Mouse (Mus musculus) limb, embryonic 11.5 days (tissue): Measurements from ENCODE around the gene Olfr311. TPM values are rescaled to one million over a fixed set of nuclear protein-coding genes. Genes with fewer than 3 reads are reported as not detected.
A peak's percentile ranks its signal among the peaks of the same experiment; 100 is the strongest.
"Not testable (repeated sequence)": the region's sequence is repeated elsewhere in the genome, so short reads cannot be mapped to it uniquely, and the experiment has no call there.

Experiments
- ATAC-seq: fragments of 200-750 bp; cut with Nextera tagmentation; 2 replicates; pipeline ENCODE4 v1.8.0; 2017; ENCODE audit warnings: low read depth; ENCODE audit not compliant: insufficient number of reproducible peaks, low FRiP score, low TSS enrichment
- DNase-seq: peaks from one replicate; pipeline ENCODE4 v3.0.0-alpha.2; 2015; ENCODE audit warnings: low spot score
- H3K27ac ChIP-seq: fragments of 300-500 bp; sonication (generic); replicated peaks from 2 replicates; pipeline ENCODE4 v1.5.1; 2014; ENCODE audit warnings: low read depth, mild to moderate bottlenecking, low read length
- H3K27me3 ChIP-seq: fragments of 300-500 bp; sonication (generic); 2 replicates; pipeline ENCODE4 v1.6.1; 2014; ENCODE audit warnings: mild to moderate bottlenecking, low read length, mixed read lengths; ENCODE audit not compliant: control insufficient read depth, insufficient read depth
- H3K36me3 ChIP-seq: fragments of 300-500 bp; sonication (generic); 2 replicates; pipeline ENCODE4 v1.6.1; 2014; ENCODE audit warnings: mild to moderate bottlenecking, low read length, moderate library complexity, mixed read lengths; ENCODE audit not compliant: control insufficient read depth, insufficient read depth
- H3K4me1 ChIP-seq: fragments of 300-500 bp; sonication (generic); 2 replicates; pipeline ENCODE4 v1.6.1; 2014; ENCODE audit warnings: low read length, mixed read lengths; ENCODE audit not compliant: control insufficient read depth, insufficient read depth
- H3K4me2 ChIP-seq: fragments of 300-500 bp; sonication (generic); 2 replicates; pipeline ENCODE4 v1.6.1; 2014; ENCODE audit warnings: low read depth, mild to moderate bottlenecking, moderate library complexity; ENCODE audit not compliant: severe bottlenecking
- H3K4me3 ChIP-seq: fragments of 300-500 bp; sonication (generic); 2 replicates; pipeline ENCODE4 v1.5.1; 2014; ENCODE audit warnings: low read depth, low read length
- H3K9ac ChIP-seq: fragments of 300-500 bp; sonication (generic); 2 replicates; pipeline ENCODE4 v1.6.1; 2014; ENCODE audit warnings: mild to moderate bottlenecking, low read length
- H3K9me3 ChIP-seq: fragments of 300-500 bp; sonication (generic); 2 replicates; pipeline ENCODE4 v1.6.1; 2016; ENCODE audit warnings: low read length; ENCODE audit not compliant: control insufficient read depth
- WGBS: fragments of 180-500 bp; shearing (Covaris S2); extraction: QIAGEN DNeasy Blood & Tissue Kit; methylation state at CpG from one replicate; pipeline ENCODE4 v1.1.7; 2014; 5-methylcytosine and 5-hydroxymethylcytosine counted together
- polyA plus RNA-seq: library from polyadenylated mRNA; unstranded; fragments of >200 nt; fragmentation: Nextera tagmentation; extraction: Ambion mirVana; gene quantifications from 2 replicates; pipeline ENCODE4 v1.2.1, GENCODE M21; 2014

Olfr311 gene
- polyA plus RNA-seq, 1 experiment from 2014 or later: not detected

- ATAC-seq (no peak), DNase-seq (no peak)
- Histone ChIP-seq H3K4me1 (no peaks in the 10 kb centered on the region), H3K9ac (no peak overlapping the region), H3K27me3 (no peaks in the 10 kb centered on the region), H3K27ac (no peak overlapping the region), H3K4me3 (no peak overlapping the region), H3K9me3 (no peaks in the 10 kb centered on the region), H3K36me3 (no peaks in the 10 kb centered on the region), H3K4me2 (no peak overlapping the region)
- 75% methylated on average over 2 of the region's 2 CpGs for WGBS
Observed at GRCm38 (mm10) chr11:58804393-58804792, 34.7 kb upstream of the Olfr311 start.

- no peak for DNase-seq
- no peaks in the 10 kb centered on the region for H3K36me3 ChIP-seq
- H3K27me3 ChIP-seq: no peaks in the 10 kb centered on the region
- H3K4me3 ChIP-seq: no peak overlapping the region
- H3K4me1 ChIP-seq: no peaks in the 10 kb centered on the region
- ATAC-seq: no peak
- WGBS: 11% methylated on average over 1 of the region's 1 CpGs
- H3K9ac ChIP-seq: no peak overlapping the region
- H3K4me2 ChIP-seq: no peak overlapping the region
- H3K9me3 ChIP-seq: no peaks in the 10 kb centered on the region
- H3K27ac ChIP-seq: no peak overlapping the region
Observed at GRCm38 (mm10) chr11:58812001-58812400, 27.1 kb upstream of the Olfr311 start.

DNA sequence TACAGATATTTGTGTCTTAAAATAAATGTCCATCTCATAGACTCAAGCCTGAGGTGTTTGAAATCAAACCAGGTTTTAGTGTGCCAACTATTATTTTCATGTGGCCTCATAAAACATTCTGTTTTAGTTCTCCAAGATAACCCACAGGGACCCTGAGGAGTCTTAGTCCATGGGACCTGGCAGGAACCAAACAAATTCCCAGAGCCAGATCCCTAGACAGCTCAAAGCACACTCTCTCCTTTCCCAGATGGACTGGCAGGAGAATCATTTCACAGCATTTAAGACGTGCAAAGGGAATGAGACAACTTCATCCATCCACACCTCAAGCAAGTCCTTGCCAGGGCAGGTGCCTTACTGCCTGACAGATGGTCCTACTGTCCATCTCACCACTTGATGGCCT, 24.4 kb upstream of the Olfr311 start, which contains the start of gene Olfr313:
Gene Olfr313, plus strand, starts transcription at position 301 of the 400 bp plus-strand sequence.
- ATAC-seq, H3K27me3 ChIP-seq, H3K27ac ChIP-seq, H3K36me3 ChIP-seq, H3K4me1 ChIP-seq, H3K4me3 ChIP-seq, H3K9me3 ChIP-seq, H3K4me2 ChIP-seq, DNase-seq, H3K9ac ChIP-seq: not testable (repeated sequence)
- 56% methylated on average over 1 of the region's 1 CpGs for WGBS

DNA sequence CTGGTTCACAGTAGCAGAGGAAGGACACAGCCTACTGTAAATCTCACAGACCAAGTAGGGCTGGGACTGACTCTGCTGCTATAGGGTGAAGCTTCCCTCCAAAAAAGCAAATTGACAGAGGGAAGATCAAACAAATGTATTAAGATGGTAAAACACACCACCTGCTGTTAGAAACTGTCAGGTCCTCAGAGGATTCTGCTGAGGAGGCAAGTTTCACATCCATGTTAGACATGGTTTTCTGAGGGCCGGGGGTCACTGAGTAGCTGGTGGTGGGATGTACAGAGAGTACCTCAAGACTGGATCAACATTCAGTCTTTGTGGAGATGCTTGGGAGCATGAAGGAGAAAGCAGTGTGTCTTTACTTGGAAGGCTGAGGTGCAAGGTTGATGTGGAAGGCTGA, 23.4 kb upstream of the Olfr311 start:
- no peaks in the 10 kb centered on the region for H3K36me3 ChIP-seq
- H3K4me1 ChIP-seq: no peaks in the 10 kb centered on the region
- H3K9ac ChIP-seq: no peak overlapping the region
- 70% methylated on average over 1 of the region's 1 CpGs for WGBS
- no peaks in the 10 kb centered on the region for H3K27me3 ChIP-seq
- no peak overlapping the region for H3K4me3 ChIP-seq
- ATAC-seq (no peak), DNase-seq (no peak)
- H3K9me3 ChIP-seq: no peaks in the 10 kb centered on the region
- H3K4me2 ChIP-seq: no peak overlapping the region
- no peak overlapping the region for H3K27ac ChIP-seq

DNA sequence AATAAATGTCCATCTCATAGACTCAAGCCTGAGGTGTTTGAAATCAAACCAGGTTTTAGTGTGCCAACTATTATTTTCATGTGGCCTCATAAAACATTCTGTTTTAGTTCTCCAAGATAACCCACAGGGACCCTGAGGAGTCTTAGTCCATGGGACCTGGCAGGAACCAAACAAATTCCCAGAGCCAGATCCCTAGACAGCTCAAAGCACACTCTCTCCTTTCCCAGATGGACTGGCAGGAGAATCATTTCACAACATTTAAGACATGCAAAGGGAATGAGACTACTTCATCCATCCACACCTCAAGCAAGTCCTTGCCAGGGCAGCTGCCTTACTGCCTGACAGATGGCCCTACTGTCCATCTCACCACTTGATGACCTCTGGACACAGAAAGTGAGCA, 10.1 kb upstream of the Olfr311 start, which contains the start of gene Olfr312:
Gene Olfr312, plus strand, starts transcription at position 301 of the 400 bp plus-strand sequence.
- H3K4me1 ChIP-seq, H3K9me3 ChIP-seq, H3K27ac ChIP-seq, H3K9ac ChIP-seq, H3K4me2 ChIP-seq, ATAC-seq, DNase-seq, H3K4me3 ChIP-seq, H3K36me3 ChIP-seq, H3K27me3 ChIP-seq: not testable (repeated sequence)

- Histone ChIP-seq H3K27me3 (no peaks in the 10 kb centered on the region), H3K4me3 (no peak overlapping the region), H3K9me3 (no peaks in the 10 kb centered on the region), H3K36me3 (no peaks in the 10 kb centered on the region), H3K4me2 (no peak overlapping the region), H3K27ac (no peak overlapping the region), H3K9ac (no peak overlapping the region), H3K4me1 (no peaks in the 10 kb centered on the region)
- no peak for ATAC-seq
- no peak for DNase-seq
- 84% methylated on average over 3 of the region's 3 CpGs for WGBS
Observed at GRCm38 (mm10) chr11:58829764-58830163, 9.3 kb upstream of the Olfr311 start.

DNA sequence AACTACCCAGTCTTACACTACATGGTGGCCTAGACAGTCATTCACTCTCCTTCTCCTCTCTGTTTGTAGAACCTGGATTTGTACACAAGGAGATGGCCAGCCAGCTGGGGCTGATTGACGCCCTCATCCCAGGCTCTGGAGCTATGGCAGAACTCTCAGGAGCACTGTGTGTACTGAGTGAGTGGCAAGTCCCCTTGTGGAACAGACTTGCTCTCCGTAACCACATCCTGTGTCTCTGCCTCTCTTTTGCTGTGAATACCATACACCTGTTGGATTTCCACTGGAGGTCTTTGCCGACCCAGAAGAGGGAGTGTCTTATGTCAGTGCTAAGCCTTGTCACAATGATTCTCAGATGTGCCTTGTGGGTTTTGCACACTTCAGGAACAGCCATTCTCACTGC, 6.5 kb upstream of the Olfr311 start:
- not testable (repeated sequence) for H3K27ac ChIP-seq, ATAC-seq, H3K4me1 ChIP-seq, H3K9me3 ChIP-seq, H3K9ac ChIP-seq, H3K4me2 ChIP-seq, H3K36me3 ChIP-seq, DNase-seq, H3K27me3 ChIP-seq, H3K4me3 ChIP-seq
- 73% methylated on average over 3 of the region's 3 CpGs for WGBS

DNA sequence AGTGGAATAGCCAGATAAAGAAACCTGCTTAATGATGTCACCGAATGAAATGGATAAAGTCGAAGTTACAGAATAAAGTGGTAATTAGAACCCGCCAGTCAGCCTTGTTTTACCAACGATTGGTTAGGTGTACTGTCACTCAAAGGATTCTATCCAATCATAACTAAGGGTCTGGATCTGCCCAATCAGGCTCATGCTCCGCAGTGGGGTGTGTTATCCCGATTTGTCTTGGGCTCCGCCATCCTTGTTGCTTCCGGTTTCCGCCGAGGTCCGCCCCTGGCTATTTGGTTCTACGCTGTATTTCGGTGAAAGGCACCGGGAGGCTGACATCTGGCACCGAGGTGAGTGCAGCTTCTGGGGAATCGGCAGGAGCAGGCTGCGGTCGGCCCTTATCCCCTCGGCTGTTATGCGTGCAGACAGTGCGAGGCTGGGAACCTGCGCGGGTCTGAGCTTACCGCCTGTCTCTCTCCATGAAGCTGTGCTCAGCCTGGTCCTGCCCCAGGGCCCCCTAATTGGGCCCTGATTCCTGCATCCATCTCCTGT, 7.9 kb downstream of the Olfr311 start, which contains the start of gene Gm12258:
Gene Gm12258, plus strand, starts transcription at position 240 of the 543 bp plus-strand sequence.
- peaks cover 3% of the 10 kb centered on the region for H3K4me1 ChIP-seq
- ATAC-seq (peak; percentile 100), DNase-seq (peak; percentile 85)
- H3K4me2 ChIP-seq: peak within 1 kb of the TSS; percentile 66
- H3K9me3 ChIP-seq: no peaks in the 10 kb centered on the region
- H3K4me3 ChIP-seq: peak within 1 kb of the TSS; percentile 71
- no peak within 1 kb of the TSS for H3K27ac ChIP-seq
- H3K27me3 ChIP-seq: no peaks in the 10 kb centered on the region
- peak within 1 kb of the TSS; percentile 75 for H3K9ac ChIP-seq
- peaks cover 2% of the 10 kb centered on the region; the same call in 1 of the 2 replicates for H3K36me3 ChIP-seq
- 0% methylated on average over 24 of the region's 24 CpGs for WGBS

DNA sequence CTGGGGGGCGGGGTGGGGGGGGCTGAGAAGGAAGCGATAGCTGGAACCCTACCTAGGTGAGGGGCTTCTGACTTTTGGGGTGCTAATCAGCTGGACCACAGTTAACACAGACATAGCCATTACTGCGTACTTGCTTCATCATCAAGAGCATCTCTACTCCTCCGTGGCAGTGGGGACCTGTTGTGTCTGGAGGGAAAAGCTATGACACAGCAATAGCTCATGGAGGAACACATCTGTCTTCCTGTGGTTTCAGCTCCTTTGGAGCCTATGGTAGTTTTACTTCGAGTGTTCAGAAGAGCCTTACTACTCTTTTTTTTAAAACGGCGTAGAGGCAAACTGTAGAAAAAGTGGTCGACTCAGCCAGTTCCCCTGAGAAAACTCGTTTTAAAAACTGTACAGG, 8.6 kb downstream of the Olfr311 start:
- no peaks in the 10 kb centered on the region for H3K9me3 ChIP-seq
- H3K36me3 ChIP-seq: peaks cover 2% of the 10 kb centered on the region; the same call in 1 of the 2 replicates
- ATAC-seq (no peak), DNase-seq (no peak)
- H3K27me3 ChIP-seq: no peaks in the 10 kb centered on the region
- peak overlapping the region; percentile 66 for H3K4me2 ChIP-seq
- H3K27ac ChIP-seq: no peak overlapping the region
- peak overlapping the region; percentile 71 for H3K4me3 ChIP-seq
- peak overlapping the region; percentile 75 for H3K9ac ChIP-seq
- peaks cover 3% of the 10 kb centered on the region for H3K4me1 ChIP-seq
- 50% methylated on average over 9 of the region's 9 CpGs for WGBS
